Mouse (Mus musculus): Measurements from ENCODE around the gene Uba2. TPM values are rescaled to one million over a fixed set of nuclear protein-coding genes. Genes with fewer than 3 reads are reported as not detected.

The Uba2 gene
- polyA plus RNA-seq, 1 experiment from 2014 or later, result 188 TPM

- Histone ChIP-seq H3K9me3 (no peaks in the 10 kb centered on the region), H3K4me1 (replicated peaks) (no peaks in the 10 kb centered on the region), H3K27me3 (no peaks in the 10 kb centered on the region), H3K9ac (no peak overlapping the region), H3K4me2 (no peak overlapping the region), H3K27ac (replicated peaks) (no peak overlapping the region), H3K36me3 (peaks cover 94% of the 10 kb centered on the region), H3K4me3 (no peak overlapping the region)
- WGBS, result 92% methylated on average over 3 of the region's 3 CpGs
- no peak for ATAC-seq (ENCODE audit: low read depth)
These were observed 10.2 kb downstream of the Uba2 start for GRCm38 (mm10) chr7:34159167-34159566.

- Histone ChIP-seq H3K4me2 (no peak overlapping the region), H3K4me1 (replicated peaks) (no peaks in the 10 kb centered on the region), H3K27me3 (no peaks in the 10 kb centered on the region), H3K9ac (no peak overlapping the region), H3K9me3 (no peaks in the 10 kb centered on the region), H3K36me3 (peaks cover 96% of the 10 kb centered on the region), H3K27ac (replicated peaks) (no peak overlapping the region), H3K4me3 (no peak overlapping the region)
- ATAC-seq (ENCODE audit: low read depth), result no peak
- 96% methylated on average over 3 of the region's 3 CpGs for WGBS
These were observed 11.4 kb downstream of the Uba2 start for GRCm38 (mm10) chr7:34157994-34158393.

- Histone ChIP-seq H3K36me3 (peaks cover 99% of the 10 kb centered on the region), H3K4me3 (no peak overlapping the region), H3K27me3 (no peaks in the 10 kb centered on the region), H3K9ac (no peak overlapping the region), H3K4me2 (no peak overlapping the region), H3K4me1 (replicated peaks) (no peaks in the 10 kb centered on the region), H3K27ac (replicated peaks) (no peak overlapping the region), H3K9me3 (0 out of 2 replicates have a peak, but pooled peaks cover 6% of the 10 kb centered on the region)
- 93% methylated on average over 4 of the region's 4 CpGs for WGBS
- ATAC-seq (ENCODE audit: low read depth), result no peak
These were observed 22.2 kb downstream of the Uba2 start for GRCm38 (mm10) chr7:34147193-34147592.

GRCm38 (mm10) chr7:34141123-34141522 lies 28.3 kb downstream of the Uba2 start:
- Histone ChIP-seq H3K9ac (no peak overlapping the region), H3K4me2 (no peak overlapping the region), H3K36me3 (peaks cover 66% of the 10 kb centered on the region), H3K27ac (replicated peaks) (no peak overlapping the region), H3K4me1 (replicated peaks) (no peaks in the 10 kb centered on the region), H3K4me3 (no peak overlapping the region), H3K27me3 (no peaks in the 10 kb centered on the region), H3K9me3 (no peaks in the 10 kb centered on the region)
- WGBS, result 97% methylated on average over 13 of the region's 13 CpGs
- no peak for ATAC-seq (ENCODE audit: low read depth)

GRCm38 (mm10) chr7:34139493-34139892 lies 29.9 kb downstream of the Uba2 start:
- H3K27ac ChIP-seq (replicated peaks), result no peak overlapping the region
- no peaks in the 10 kb centered on the region for H3K27me3 ChIP-seq
- H3K4me1 ChIP-seq (replicated peaks), result no peaks in the 10 kb centered on the region
- H3K4me2 ChIP-seq, result no peak overlapping the region
- H3K9me3 ChIP-seq, result no peaks in the 10 kb centered on the region
- no peak for ATAC-seq (ENCODE audit: low read depth)
- no peak overlapping the region for H3K9ac ChIP-seq
- no peak overlapping the region for H3K4me3 ChIP-seq
- H3K36me3 ChIP-seq, result peaks cover 50% of the 10 kb centered on the region
- WGBS, result 94% methylated on average over 6 of the region's 6 CpGs

DNA sequence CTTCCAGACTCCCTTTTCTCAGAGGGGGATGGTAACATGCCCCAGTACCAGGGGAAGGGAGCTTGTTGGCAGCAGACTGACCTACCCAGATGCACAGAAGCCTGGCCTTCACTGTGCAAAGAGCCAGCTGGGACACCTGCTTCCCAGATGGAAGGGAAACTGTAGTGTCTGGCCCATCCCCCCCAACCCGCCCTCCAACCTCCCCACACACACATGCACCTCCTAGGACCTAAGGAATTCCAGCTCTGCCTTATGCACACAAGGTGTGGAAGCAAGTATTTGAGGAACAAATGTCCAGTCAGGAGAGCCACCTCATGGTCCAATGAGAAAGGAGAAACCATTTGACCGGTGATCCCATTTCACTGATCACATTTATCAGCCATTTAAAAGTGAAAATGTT lies 35.1 kb downstream of the Uba2 start:
- H3K27me3 ChIP-seq, result no peaks in the 10 kb centered on the region
- H3K9ac ChIP-seq, result no peak overlapping the region
- peaks cover 20% of the 10 kb centered on the region for H3K4me1 ChIP-seq (replicated peaks)
- no peak overlapping the region for H3K27ac ChIP-seq (replicated peaks)
- H3K36me3 ChIP-seq, result 0 out of 2 replicates have a peak, but pooled peaks cover 2% of the 10 kb centered on the region
- H3K4me3 ChIP-seq, result no peak overlapping the region
- WGBS, result 75% methylated on average over 2 of the region's 2 CpGs
- no peak for ATAC-seq (ENCODE audit: low read depth)
- H3K9me3 ChIP-seq, result no peaks in the 10 kb centered on the region
- no peak overlapping the region for H3K4me2 ChIP-seq

DNA sequence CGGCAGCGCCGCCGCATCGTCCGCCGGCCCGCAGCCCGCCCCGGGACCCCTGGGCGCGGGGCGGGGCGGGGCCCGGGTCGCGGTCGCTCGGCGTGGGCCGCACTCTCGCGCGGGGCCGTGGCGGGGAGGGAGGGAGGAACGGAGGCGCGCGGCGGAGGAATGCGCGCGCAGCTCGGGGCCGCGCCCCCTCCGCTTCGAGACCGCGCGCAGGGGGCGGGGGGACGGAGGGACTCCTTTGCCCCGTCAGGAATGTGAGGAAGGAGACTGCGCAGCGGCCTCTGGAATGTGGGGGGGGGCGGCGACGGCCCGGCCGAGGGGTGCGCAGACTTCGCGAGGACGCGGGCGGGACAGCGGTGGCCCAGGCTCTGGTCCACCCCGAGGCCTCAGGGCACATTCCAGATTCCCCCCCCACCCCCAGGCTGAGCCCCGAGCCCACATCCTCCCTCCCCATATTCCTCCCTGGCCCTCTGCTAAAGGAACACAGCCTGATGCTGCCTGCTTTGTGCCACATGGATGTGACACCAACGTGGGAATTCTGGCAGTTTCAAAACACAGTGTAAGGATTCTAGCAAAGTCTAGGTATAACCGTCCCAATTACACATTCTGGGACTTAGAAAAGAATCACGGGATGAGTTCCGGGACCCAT lies 36.2 kb downstream of the Uba2 start, which contains the start of gene Wtip:
Wtip (minus strand) TSS at position 152 of the 646 bp plus-strand sequence.
- 2% methylated on average over 39 of the region's 65 CpGs for WGBS

DNA sequence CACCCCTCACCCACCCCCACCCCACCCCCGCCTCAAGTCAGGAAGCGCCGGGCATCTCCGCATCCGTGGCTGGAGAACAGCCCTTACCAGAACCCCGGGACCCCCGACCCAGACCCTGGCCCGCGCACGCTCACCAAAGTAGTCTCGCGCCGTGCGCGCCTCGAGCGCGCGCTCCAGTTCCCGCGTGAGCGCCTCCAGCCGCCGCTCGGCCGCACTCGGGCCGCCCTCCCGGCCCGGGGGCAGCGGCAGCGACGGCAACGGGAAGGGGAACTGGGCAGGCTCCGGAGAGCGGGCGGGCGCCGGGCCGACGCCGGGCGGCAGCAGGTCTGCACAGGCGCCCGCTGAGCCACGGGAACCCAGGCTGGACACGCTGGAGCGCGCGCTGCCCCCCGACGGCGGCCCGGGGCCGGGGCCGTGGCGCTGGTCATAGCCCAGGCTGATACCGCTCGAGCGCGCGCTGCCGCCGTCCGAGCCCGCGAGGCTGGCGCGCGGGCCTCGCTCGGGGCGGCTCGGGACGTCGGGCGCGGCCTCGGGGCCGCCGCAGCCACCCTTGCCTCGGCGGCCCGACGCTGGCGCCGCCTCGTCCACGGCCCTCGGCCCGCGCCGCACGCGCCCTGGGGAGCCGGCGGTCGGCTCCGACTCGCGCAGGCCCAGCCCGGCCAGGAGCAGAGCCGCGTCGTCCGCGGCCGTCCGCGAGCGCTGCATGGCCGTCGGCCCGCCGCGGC lies 36.9 kb downstream of the Uba2 start:
- no peaks in the 10 kb centered on the region for H3K27me3 ChIP-seq
- H3K4me2 ChIP-seq, result peak overlapping the region; percentile 60
- H3K9me3 ChIP-seq, result no peaks in the 10 kb centered on the region
- H3K36me3 ChIP-seq, result peaks cover 3% of the 10 kb centered on the region; the same call in 1 of the 2 replicates
- peaks cover 20% of the 10 kb centered on the region for H3K4me1 ChIP-seq (replicated peaks)
- ATAC-seq (ENCODE audit: low read depth), result peak; percentile 78
- peak overlapping the region; percentile 74 for H3K27ac ChIP-seq (replicated peaks)
- H3K4me3 ChIP-seq, result peak overlapping the region; percentile 74
- peak overlapping the region; percentile 91 for H3K9ac ChIP-seq
- WGBS, result under 1% methylated on average over 112 of the region's 116 CpGs

More for the DNA sequence above, 36.2 kb downstream of the Uba2 start, which contains the start of gene Wtip:
- no peaks in the 10 kb centered on the region for H3K27me3 ChIP-seq
- peaks cover 20% of the 10 kb centered on the region for H3K4me1 ChIP-seq (replicated peaks)
- ATAC-seq (ENCODE audit: low read depth), result peak; percentile 81
- H3K4me3 ChIP-seq, result peak within 1 kb of the TSS; percentile 74
- H3K27ac ChIP-seq (replicated peaks), result peak within 1 kb of the TSS; percentile 74
- H3K4me2 ChIP-seq, result peak within 1 kb of the TSS; percentile 60
- 0 out of 2 replicates have a peak, but pooled peaks cover 3% of the 10 kb centered on the region for H3K36me3 ChIP-seq
- no peaks in the 10 kb centered on the region for H3K9me3 ChIP-seq
- peak within 1 kb of the TSS; percentile 91 for H3K9ac ChIP-seq

GRCm38 (mm10) chr7:34131959-34132354 lies 37.4 kb downstream of the Uba2 start:
- WGBS, result 14% methylated on average over 3 of the region's 3 CpGs
- ATAC-seq (ENCODE audit: low read depth), result peak; percentile 10

DNA sequence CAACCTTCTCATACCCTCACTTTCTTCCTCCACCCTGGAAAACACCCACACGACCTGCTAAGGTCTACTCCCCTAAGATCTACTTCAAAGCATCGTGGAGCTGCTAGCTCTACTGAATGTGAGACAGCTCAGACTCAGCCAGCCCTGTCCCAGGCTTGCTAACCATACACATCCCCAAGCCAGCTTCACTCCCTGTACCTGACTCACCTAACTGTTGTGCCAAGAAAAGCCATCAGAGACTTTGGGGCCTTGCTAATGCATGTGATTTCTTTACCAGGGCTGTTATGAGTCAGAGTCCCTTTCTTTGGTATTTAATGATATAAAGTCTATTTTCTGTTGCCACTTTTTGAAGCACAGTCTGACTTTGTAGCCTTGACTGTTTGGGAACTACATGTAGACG lies 38.3 kb downstream of the Uba2 start:
- Histone ChIP-seq H3K36me3 (peaks cover 16% of the 10 kb centered on the region; the same call in 1 of the 2 replicates), H3K4me3 (0 out of 2 replicates have a peak overlapping the region, but pooled peaks have one; percentile 6), H3K27ac (replicated peaks) (no peak overlapping the region), H3K4me2 (peak overlapping the region; percentile 60), H3K27me3 (no peaks in the 10 kb centered on the region), H3K9me3 (no peaks in the 10 kb centered on the region), H3K4me1 (replicated peaks) (peaks cover 20% of the 10 kb centered on the region), H3K9ac (peak overlapping the region; percentile 91; the same call in 1 of the 2 replicates)
- ATAC-seq (ENCODE audit: low read depth), result no peak
- 76% methylated on average over 3 of the region's 3 CpGs for WGBS

More at GRCm38 (mm10) chr7:34131959-34132354, 37.4 kb downstream of the Uba2 start:
- peak overlapping the region; percentile 74 for H3K4me3 ChIP-seq
- peaks cover 9% of the 10 kb centered on the region; the same call in 1 of the 2 replicates for H3K36me3 ChIP-seq
- peak overlapping the region; percentile 60 for H3K4me2 ChIP-seq
- no peak overlapping the region for H3K27ac ChIP-seq (replicated peaks)
- no peaks in the 10 kb centered on the region for H3K27me3 ChIP-seq
- peaks cover 20% of the 10 kb centered on the region for H3K4me1 ChIP-seq (replicated peaks)
- H3K9ac ChIP-seq, result peak overlapping the region; percentile 91
- H3K9me3 ChIP-seq, result no peaks in the 10 kb centered on the region

- 82% methylated on average over 3 of the region's 3 CpGs for WGBS
- no peak for ATAC-seq (ENCODE audit: low read depth)
These were observed 43.1 kb downstream of the Uba2 start for GRCm38 (mm10) chr7:34126291-34126690.

GRCm38 (mm10) chr7:34125346-34125745 lies 44.1 kb downstream of the Uba2 start:
- no peak overlapping the region for H3K27ac ChIP-seq (replicated peaks)
- H3K4me1 ChIP-seq (replicated peaks), result peaks cover 2% of the 10 kb centered on the region
- no peak overlapping the region for H3K4me2 ChIP-seq
- ATAC-seq (ENCODE audit: low read depth), result no peak
- no peak overlapping the region for H3K4me3 ChIP-seq
- H3K36me3 ChIP-seq, result peaks cover 16% of the 10 kb centered on the region; the same call in 1 of the 2 replicates
- H3K9me3 ChIP-seq, result no peaks in the 10 kb centered on the region
- no peaks in the 10 kb centered on the region for H3K27me3 ChIP-seq
- no peak overlapping the region for H3K9ac ChIP-seq
- WGBS, result 93% methylated on average over 9 of the region's 9 CpGs

More at GRCm38 (mm10) chr7:34126291-34126690, 43.1 kb downstream of the Uba2 start:
- no peaks in the 10 kb centered on the region for H3K9me3 ChIP-seq
- H3K4me1 ChIP-seq (replicated peaks), result peaks cover 12% of the 10 kb centered on the region
- H3K4me2 ChIP-seq, result no peak overlapping the region
- H3K27me3 ChIP-seq, result no peaks in the 10 kb centered on the region
- peaks cover 16% of the 10 kb centered on the region; the same call in 1 of the 2 replicates for H3K36me3 ChIP-seq
- H3K27ac ChIP-seq (replicated peaks), result no peak overlapping the region
- no peak overlapping the region for H3K9ac ChIP-seq
- H3K4me3 ChIP-seq, result no peak overlapping the region

Measured in neural tube, embryonic 13.5 days (tissue).